Mouse (Mus musculus): ENCODE results near the gene Atrn.

DNA sequence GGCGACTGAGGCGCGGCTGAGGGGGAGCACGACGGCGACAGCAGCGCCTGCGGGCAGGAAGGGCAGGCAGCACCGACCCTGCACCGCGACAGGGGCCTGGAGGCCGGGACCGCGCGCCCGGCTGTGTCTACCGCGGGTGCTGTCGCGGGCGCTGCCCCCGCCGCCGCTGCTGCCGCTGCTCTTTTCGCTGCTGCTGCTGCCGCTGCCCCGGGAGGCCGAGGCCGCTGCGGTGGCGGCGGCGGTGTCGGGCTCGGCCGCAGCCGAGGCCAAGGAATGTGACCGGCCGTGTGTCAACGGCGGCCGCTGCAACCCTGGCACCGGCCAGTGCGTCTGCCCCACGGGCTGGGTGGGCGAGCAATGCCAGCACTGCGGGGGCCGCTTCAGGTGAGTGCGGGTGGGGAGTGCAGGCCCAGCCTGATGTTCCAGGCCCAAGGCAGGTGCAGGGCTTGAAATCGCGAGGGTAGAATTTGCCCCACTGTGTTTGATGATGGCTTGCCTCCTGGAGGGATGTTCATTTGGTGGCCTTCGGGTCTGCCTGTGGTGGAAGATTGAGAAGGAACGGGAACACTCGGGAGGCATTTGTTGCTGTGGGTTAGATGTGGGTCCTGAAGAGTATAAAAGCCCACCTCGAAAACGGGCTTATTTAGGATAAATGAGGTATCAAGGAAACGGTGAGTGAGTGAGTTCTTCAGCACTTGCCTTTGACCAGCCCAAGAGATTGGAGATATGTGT is 455 bp downstream of the Atrn start:
- TF ChIP-seq CTCF (IDR thresholded peaks at IDR 0.05; ENCODE audit: low read depth) = no peak
- no peak for TF ChIP-seq EP300 (optimal IDR thresholded peaks at IDR 0.05)
